Mouse (Mus musculus): ENCODE results near the gene Arfip2.

DNA sequence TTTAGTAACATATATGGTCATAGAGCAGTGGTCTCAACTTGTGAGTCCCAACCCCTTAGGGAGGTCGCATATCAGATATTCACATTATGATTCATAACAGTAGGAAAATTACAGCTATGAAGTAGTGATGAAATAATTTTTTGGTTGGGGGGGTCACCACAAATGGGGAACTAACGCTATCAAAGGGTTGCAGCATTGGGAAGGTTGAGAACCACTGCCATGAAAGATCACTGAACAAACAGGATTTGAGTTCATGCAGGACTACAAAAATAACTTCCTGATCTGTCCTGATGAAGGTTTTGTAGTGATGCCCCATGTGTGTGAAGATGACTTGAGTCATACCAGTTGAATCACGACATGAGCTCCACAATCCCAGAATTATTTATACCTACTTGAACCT is 31.7 kb downstream of the Arfip2 start:
- TF ChIP-seq CTCF (IDR thresholded peaks at IDR 0.05; ENCODE audit: extremely low read depth, insufficient read depth, low read length) = no peak
- no peak for TF ChIP-seq POLR2A (IDR thresholded peaks at IDR 0.05; ENCODE audit: extremely low read depth, insufficient read depth, low read length)
